Mouse (Mus musculus) layer of hippocampus, postnatal 25 days (tissue): Measurements from ENCODE around the gene Cys1. TPM values are rescaled to one million over a fixed set of nuclear protein-coding genes. Genes with fewer than 3 reads are reported as not detected.

ENCODE experiments used
- DNase-seq, 2 experiments: peaks; one replicate each; pipeline ENCODE4 v3.0.0; 2022; ENCODE audit warnings: mixed read lengths in 2 of 2, low spot score in 1 of 2; ENCODE audit errors: extremely low spot score in 1 of 2
- total RNA-seq, 2 experiments: library from RNA; stranded (reverse); gene quantifications; 2 replicates each; pipeline ENCODE4 v1.2.3; 2021

Cys1 gene
- total RNA-seq, 2 experiments from 2014 or later, result 20.6 to 25.0 TPM

GRCm38 (mm10) chr12:24698514-24698913 lies 16.9 kb upstream of the Cys1 start:
- DNase-seq, result no peak

GRCm38 (mm10) chr12:24697484-24698204 lies 16.0 kb upstream of the Cys1 start:
- DNase-seq, result no peak

GRCm38 (mm10) chr12:24696500-24697483 lies 15.2 kb upstream of the Cys1 start:
- peak; percentile 72 to 94 for DNase-seq

- DNase-seq, result no peak
These were observed 8.7 kb upstream of the Cys1 start for GRCm38 (mm10) chr12:24690351-24690750.

DNA sequence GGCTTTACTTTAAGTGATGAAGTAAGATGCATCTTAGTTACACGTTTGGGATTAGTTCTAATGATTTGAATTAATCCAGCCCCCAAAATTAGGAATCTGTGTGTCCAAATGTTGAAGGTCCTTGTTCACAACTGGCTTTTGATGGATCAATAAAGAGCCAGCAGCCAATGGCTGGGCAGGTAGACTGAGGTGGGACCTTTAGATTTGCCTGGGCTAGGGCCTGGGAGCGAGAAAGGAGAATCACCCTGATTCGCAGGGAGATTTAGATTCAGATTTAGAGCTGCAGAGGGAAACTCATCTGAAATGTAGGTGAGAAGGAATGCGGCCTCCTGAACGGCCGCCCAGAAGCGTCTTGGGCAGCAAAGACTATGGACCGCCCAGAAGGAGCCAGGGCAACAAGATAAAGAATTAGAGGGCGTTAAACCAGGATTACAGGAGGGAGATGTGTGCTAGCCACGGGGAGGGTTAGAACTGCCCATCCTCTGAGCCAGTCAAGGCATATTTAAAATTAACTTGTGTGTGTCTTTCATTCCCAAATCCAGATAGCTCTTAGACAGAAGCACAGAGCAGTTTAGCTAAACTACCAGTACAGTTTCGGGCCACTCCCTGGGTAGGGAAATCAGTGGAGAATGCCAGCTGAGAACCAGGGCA lies 5.2 kb upstream of the Cys1 start:
- DNase-seq, result no peak

GRCm38 (mm10) chr12:24686038-24686695 lies 4.6 kb upstream of the Cys1 start:
- DNase-seq, result no peak

DNA sequence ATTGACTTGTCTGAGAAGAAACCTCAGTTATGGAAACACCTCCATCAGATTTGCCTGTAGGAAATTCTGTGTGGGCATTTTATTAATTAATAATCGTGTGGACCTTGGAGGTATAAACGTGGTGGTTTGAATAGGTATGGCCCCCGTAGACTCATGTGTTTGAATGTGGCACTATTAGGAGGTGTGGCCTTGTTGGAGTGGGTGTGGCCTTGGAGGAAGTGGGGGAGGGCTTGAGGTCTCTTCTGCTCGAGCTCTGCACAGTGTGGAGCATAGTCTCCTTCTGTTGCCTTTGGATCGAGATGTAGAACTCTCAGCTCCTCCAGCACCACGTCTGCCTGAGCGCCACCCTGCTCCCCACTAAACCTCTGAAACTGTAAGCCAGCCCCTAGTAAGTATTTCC lies 1.8 kb upstream of the Cys1 start:
- DNase-seq, result no peak

GRCm38 (mm10) chr12:24682563-24682962 lies 950 bp upstream of the Cys1 start:
- DNase-seq, result no peak

GRCm38 (mm10) chr12:24680492-24681285 lies 924 bp downstream of the Cys1 start:
- DNase-seq, result peak; percentile 40 to 44

GRCm38 (mm10) chr12:24680096-24680491 lies 1.5 kb downstream of the Cys1 start:
- DNase-seq, result no peak

DNA sequence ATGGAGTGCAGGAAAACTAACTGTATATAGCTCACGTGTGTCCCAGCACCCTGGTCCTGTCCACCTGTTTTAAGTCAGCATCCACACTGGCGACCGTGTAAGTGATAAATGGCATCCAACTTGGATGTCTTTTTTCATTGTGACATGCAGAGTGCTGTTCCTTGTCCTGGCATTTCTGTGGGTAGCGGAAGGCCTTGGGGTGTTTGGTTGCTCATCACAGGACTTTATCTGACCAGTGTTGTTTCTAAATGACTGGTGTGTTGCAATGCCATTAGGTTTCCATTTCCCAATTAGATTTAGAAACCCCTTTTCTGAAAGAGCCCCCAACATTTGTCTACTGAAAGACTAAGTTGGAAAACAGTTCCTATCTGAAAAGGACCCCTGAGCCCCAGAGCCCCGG lies 19.5 kb downstream of the Cys1 start:
- DNase-seq, result no peak

DNA sequence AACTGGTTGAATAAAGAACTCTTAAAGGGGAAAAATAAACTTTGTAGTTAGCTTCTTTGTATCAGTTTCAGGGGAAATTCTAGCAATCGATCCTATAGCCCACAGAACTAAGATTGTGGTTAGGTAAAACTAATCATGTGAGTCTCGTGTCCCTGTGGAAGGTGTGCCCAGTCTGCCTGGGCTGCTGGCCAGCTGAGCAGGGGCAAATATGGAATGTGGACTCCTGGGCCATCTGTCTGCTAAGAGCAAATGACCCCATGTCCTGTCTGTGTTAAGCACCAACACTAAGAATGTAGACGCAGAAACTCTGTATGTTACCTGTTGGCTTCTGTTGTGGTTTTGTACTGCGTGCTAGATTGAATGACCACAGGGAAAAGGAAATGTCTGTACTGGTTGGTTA lies 20.5 kb downstream of the Cys1 start:
- no peak for DNase-seq

- DNase-seq, result no peak
These were observed 21.7 kb downstream of the Cys1 start for GRCm38 (mm10) chr12:24659923-24660322.

DNA sequence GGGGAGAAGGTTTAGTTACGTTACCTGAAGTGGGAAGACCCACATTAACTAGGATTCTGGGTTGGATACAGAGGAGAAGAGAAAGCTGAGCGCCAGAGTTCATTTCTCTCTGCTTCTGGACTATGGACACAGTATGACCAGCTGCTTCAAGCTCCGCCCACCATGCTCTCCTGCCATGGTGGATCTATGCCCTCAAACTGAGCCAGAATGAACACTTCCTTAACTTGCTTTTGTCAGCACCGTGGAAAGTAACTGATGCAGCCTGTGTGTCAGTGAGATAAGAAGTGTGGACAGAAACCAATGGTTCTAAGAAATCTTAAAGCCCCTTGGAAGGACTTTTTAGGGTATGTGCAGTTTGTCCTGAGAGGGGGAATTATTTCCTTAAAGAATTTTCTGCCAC lies 22.6 kb downstream of the Cys1 start:
- no peak for DNase-seq

- no peak for DNase-seq
These were observed 25.2 kb downstream of the Cys1 start for GRCm38 (mm10) chr12:24656436-24656835.

- DNase-seq, result no peak
These were observed 27.3 kb downstream of the Cys1 start for GRCm38 (mm10) chr12:24654065-24654862.

DNA sequence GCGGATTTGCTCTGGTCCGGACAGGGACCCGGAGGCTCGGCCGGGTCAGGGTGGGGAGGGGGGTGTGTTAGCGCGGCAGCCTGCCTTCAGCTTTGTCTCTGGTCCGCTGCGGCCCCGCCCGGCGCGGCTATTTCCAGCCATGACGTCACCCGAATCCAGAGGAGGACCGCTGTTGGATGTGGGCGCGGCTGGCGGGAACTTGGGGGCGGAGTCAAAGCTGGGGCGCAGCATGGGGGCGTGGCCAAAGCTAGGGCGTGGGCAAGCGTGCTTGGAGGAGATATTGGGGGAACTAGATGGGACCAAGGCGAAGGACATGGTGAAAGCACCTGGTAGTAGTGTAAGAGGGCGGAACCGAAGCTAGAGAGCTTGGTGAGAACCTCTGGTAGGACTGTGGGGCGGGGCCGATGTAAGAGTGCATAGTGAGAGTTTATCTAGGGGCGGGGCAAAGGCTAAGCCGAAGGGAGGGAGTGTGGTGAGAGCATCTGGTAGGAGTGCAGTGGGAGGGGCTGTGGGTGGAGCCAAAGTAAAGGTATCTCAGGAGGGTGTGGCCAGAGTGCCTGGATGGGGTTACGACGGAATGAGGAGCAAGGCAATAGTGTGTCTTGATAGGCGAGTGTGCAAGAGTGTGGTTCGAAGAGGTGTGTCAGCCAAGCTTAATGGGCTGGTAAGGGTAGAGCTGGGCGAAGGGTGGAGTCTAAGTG lies 29.8 kb downstream of the Cys1 start:
- peak; percentile 75 to 79 for DNase-seq

GRCm38 (mm10) chr12:24651063-24651557 lies 30.5 kb downstream of the Cys1 start, which contains the start of gene Klf11:
Gene Klf11 (plus strand): TSS chr12:24651274.
- DNase-seq, result peak; percentile 89 to 91
